Mouse (Mus musculus): ENCODE measurements at regions not wholly inside any gene's neighbourhood (a gene's known extent, or its start where the extent isn't known, plus 50 kb on each side); places are given as distances from the start of the nearest gene placed in this dataset.

- H3K27ac ChIP-seq (replicated peaks) = no peak overlapping the region
- H3K36me3 ChIP-seq = no peaks in the 10 kb centered on the region
- WGBS = 30% methylated on average over 2 of the region's 2 CpGs
- peak; percentile 36; the same call in 1 of the 2 replicates for ATAC-seq (ENCODE audit: low read depth)
- H3K9me3 ChIP-seq = no peaks in the 10 kb centered on the region
- no peak overlapping the region for H3K9ac ChIP-seq
- H3K4me3 ChIP-seq = no peak overlapping the region
- H3K27me3 ChIP-seq = no peaks in the 10 kb centered on the region
- no peak overlapping the region for H3K4me2 ChIP-seq
- H3K4me1 ChIP-seq (replicated peaks) = no peaks in the 10 kb centered on the region
These were observed 413.9 kb upstream of the Large1 start for GRCm38 (mm10) chr8:73767233-73767632.

GRCm38 (mm10) chr8:73758771-73759170, 405.4 kb upstream of the Large1 start:
- H3K9ac ChIP-seq = no peak overlapping the region
- no peak overlapping the region for H3K4me3 ChIP-seq
- no peak overlapping the region for H3K4me2 ChIP-seq
- no peaks in the 10 kb centered on the region for H3K36me3 ChIP-seq
- H3K4me1 ChIP-seq (replicated peaks) = no peaks in the 10 kb centered on the region
- H3K27me3 ChIP-seq = no peaks in the 10 kb centered on the region
- H3K9me3 ChIP-seq = no peaks in the 10 kb centered on the region
- H3K27ac ChIP-seq (replicated peaks) = no peak overlapping the region
- ATAC-seq (ENCODE audit: low read depth) = no peak
- WGBS = 73% methylated on average over 1 of the region's 1 CpGs

DNA sequence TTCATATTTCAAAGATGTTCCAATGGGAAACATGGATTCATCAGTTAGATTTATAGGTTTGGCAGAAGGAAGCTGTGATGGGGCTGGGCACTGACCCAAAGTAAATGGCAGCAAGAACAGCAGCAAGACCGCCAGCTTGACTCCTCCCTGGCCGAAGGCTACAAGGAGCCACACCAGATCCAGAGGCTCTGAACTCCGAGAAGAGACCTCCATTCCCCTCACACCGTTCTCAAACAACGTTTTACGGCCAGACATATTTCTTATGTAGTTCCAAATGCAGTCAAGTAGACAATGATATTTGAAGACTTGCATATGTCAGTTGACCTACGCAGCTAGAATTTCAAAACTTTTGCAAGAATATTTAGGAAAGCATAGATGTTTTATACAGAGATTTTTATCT, 397.2 kb upstream of the Large1 start:
- Histone ChIP-seq H3K4me3 (no peak overlapping the region), H3K4me1 (replicated peaks) (no peaks in the 10 kb centered on the region), H3K4me2 (no peak overlapping the region), H3K9ac (no peak overlapping the region), H3K27ac (replicated peaks) (no peak overlapping the region), H3K9me3 (no peaks in the 10 kb centered on the region), H3K36me3 (no peaks in the 10 kb centered on the region), H3K27me3 (no peaks in the 10 kb centered on the region)
- 87% methylated on average over 7 of the region's 7 CpGs for WGBS
- ATAC-seq (ENCODE audit: low read depth) = no peak

GRCm38 (mm10) chr8:73706857-73707256, 353.5 kb upstream of the Large1 start:
- Histone ChIP-seq H3K4me3 (no peak overlapping the region), H3K27ac (replicated peaks) (no peak overlapping the region), H3K9me3 (no peaks in the 10 kb centered on the region), H3K4me1 (replicated peaks) (no peaks in the 10 kb centered on the region), H3K9ac (no peak overlapping the region), H3K36me3 (no peaks in the 10 kb centered on the region), H3K27me3 (no peaks in the 10 kb centered on the region), H3K4me2 (no peak overlapping the region)
- ATAC-seq (ENCODE audit: low read depth) = no peak

Measured in neural tube, embryonic 13.5 days (tissue).